8 mouse cellular contexts compared by ENCODE assay signal in genomic region chr7:16221582-16222272, GRCm38 (mm10). TPM values are rescaled to one million over a fixed set of nuclear protein-coding genes. Genes with fewer than 3 reads are reported as not detected.
A peak's percentile ranks its signal among the peaks of the same experiment; 100 is the strongest.
DNase-seq lines count a peak whose midpoint lies in the region; ATAC-seq lines count a peak whose summit lies in the region.

Gene Dhx34, minus strand, starts transcription at chr7:16222037.

- H3K9ac ChIP-seq in kidney, embryonic 15.5 days: peak within 1 kb of the TSS; percentile 69

- DNase-seq in B cell, adult 2 months: peak; percentile 96 to 97
- DNase-seq in brain, adult 2 months (ENCODE audit: low read depth, low spot score): peak; percentile 98
- peak; percentile 97 for DNase-seq in heart, embryonic 10.5 days (ENCODE audit: low spot score)
- peak; percentile 98 for DNase-seq in liver
- DNase-seq in spleen, postnatal 4 days (ENCODE audit: low spot score in 2 of 2): peak; percentile 96 to 99

- no peaks in the 10 kb centered on the region for H3K9me3 ChIP-seq in heart, embryonic 10.5 days
- no peaks in the 10 kb centered on the region for H3K9me3 ChIP-seq in kidney, embryonic 15.5 days (replicated peaks)

- H3K4me1 ChIP-seq in heart, embryonic 10.5 days: peaks cover 17% of the 10 kb centered on the region
- H3K4me1 ChIP-seq in kidney, embryonic 15.5 days: peaks cover 12% of the 10 kb centered on the region

- H3K36me3 ChIP-seq in heart, embryonic 10.5 days: peaks cover 20% of the 10 kb centered on the region
- peaks cover 25% of the 10 kb centered on the region for H3K36me3 ChIP-seq in kidney, embryonic 15.5 days

- peak within 1 kb of the TSS; percentile 81 for H3K4me3 ChIP-seq in heart, embryonic 10.5 days
- H3K4me3 ChIP-seq in kidney, embryonic 15.5 days (replicated peaks): peak within 1 kb of the TSS; percentile 65

- ATAC-seq in erythroblast, adult 5-6 weeks (replicated peaks; ENCODE audit: low FRiP score, poor library complexity, severe bottlenecking): peak; percentile 96
- ATAC-seq in kidney, embryonic 15.5 days (replicated peaks; ENCODE audit: low FRiP score): peak; percentile 97
- peak; percentile 96 for ATAC-seq in monocyte, adult 5-6 weeks (replicated peaks; ENCODE audit: insufficient number of reproducible peaks, low FRiP score, low TSS enrichment, poor library complexity, severe bottlenecking)

- WGBS in heart, embryonic 10.5 days: 2% methylated on average over 34 of the region's 34 CpGs
- WGBS in kidney, embryonic 15.5 days: 2% methylated on average over 34 of the region's 34 CpGs

- H3K4me2 ChIP-seq in kidney, embryonic 15.5 days: peak within 1 kb of the TSS; percentile 66

- H3K27me3 ChIP-seq in heart, embryonic 10.5 days (ENCODE audit: insufficient read depth, poor library complexity, severe bottlenecking): peaks cover 9% of the 10 kb centered on the region; the same call in 1 of the 2 replicates
- no peaks in the 10 kb centered on the region for H3K27me3 ChIP-seq in kidney, embryonic 15.5 days

- peak within 1 kb of the TSS; percentile 95 for H3K27ac ChIP-seq in heart, embryonic 10.5 days
- peak within 1 kb of the TSS; percentile 79 for H3K27ac ChIP-seq in kidney, embryonic 15.5 days

RNA-seq across cellular contexts. Expression of gene Dhx34, which starts in this region (rescaled TPM):
- 1.5 and 13.1 TPM in 2 replicates for total RNA-seq in erythroblast, adult 5-6 weeks (2015; ENCODE audit: low replicate concordance)
- 1.0 and 3.1 TPM in 2 replicates for total RNA-seq in erythroblast, adult 5-6 weeks (2017; ENCODE audit: low replicate concordance)
- polyA plus RNA-seq in heart, embryonic 10.5 days (2016; fragmentation: Nextera tagmentation; extraction: Ambion mirVana): 12.9 and 14.8 TPM in 2 replicates
- polyA plus RNA-seq in kidney, embryonic 15.5 days (2015; fragmentation: Nextera tagmentation; extraction: Ambion mirVana): 14.1 and 18.2 TPM in 2 replicates
- total RNA-seq in monocyte, adult 5-6 weeks (2017): 7.7 to 12.4 TPM (median 10.4 TPM) in 3 replicates

Comparison
In these comparisons a context has a peak if more than half of its experiments do, and no peak if none do; other contexts are left out.
1. Peak in every context shown above with its lines: DNase-seq, ATAC-seq, H3K4me3 ChIP-seq and H3K27ac ChIP-seq.